Mouse (Mus musculus) lung, postnatal 0 days (tissue): ENCODE data around the gene Arrb1. TPM values are rescaled to one million over a fixed set of nuclear protein-coding genes. Genes with fewer than 3 reads are reported as not detected.

ENCODE experiments used
- ATAC-seq: fragments of 200-750 bp; cut with Nextera tagmentation; 2 replicates; pipeline ENCODE4 v1.8.0; 2017; ENCODE audit warnings: moderate library complexity
- DNase-seq: peaks from one replicate; pipeline ENCODE4 v3.0.0-alpha.2; 2016; ENCODE audit warnings: low spot score
- H3K27ac ChIP-seq: fragments of 300-500 bp; sonication (generic); 2 replicates; pipeline ENCODE4 v1.5.1; 2014; ENCODE audit warnings: antibody characterized with exemption, mild to moderate bottlenecking, low read length, mixed read lengths
- H3K27me3 ChIP-seq: fragments of 300-500 bp; sonication (generic); replicated peaks from 2 replicates; pipeline ENCODE4 v1.6.1; 2014; ENCODE audit warnings: low read length, mixed read lengths; ENCODE audit not compliant: insufficient read depth
- H3K36me3 ChIP-seq: fragments of 300-500 bp; sonication (generic); 2 replicates; pipeline ENCODE4 v1.6.1; 2014; ENCODE audit warnings: low read length, mixed read lengths; ENCODE audit not compliant: insufficient read depth
- H3K4me1 ChIP-seq: fragments of 300-500 bp; sonication (generic); 2 replicates; pipeline ENCODE4 v1.6.1; 2014; ENCODE audit warnings: antibody characterized with exemption, low read depth, low read length, mixed read lengths; ENCODE audit not compliant: insufficient read depth
- H3K4me2 ChIP-seq: fragments of 300-500 bp; sonication (generic); replicated peaks from 2 replicates; pipeline ENCODE4 v1.6.1; 2014; ENCODE audit warnings: low read depth, mild to moderate bottlenecking, low read length, moderate library complexity, mixed read lengths
- H3K4me3 ChIP-seq: fragments of 300-500 bp; sonication (generic); 2 replicates; pipeline ENCODE4 v1.5.1; 2014; ENCODE audit warnings: low read depth, low read length
- H3K9ac ChIP-seq: fragments of 300-500 bp; sonication (generic); replicated peaks from 2 replicates; pipeline ENCODE4 v1.6.1; 2014; ENCODE audit warnings: low read depth, mild to moderate bottlenecking
- H3K9me3 ChIP-seq: fragments of 300-500 bp; sonication (generic); 2 replicates; pipeline ENCODE4 v1.6.1; 2016; ENCODE audit warnings: low read length, mixed read lengths
- CTCF ChIP-seq: IDR thresholded peaks from 2 replicates; pipeline ENCODE4 v1.5.1; 2016; ENCODE audit warnings: antibody characterized with exemption, mild to moderate bottlenecking
- EP300 ChIP-seq: IDR thresholded peaks from 2 replicates; pipeline ENCODE4 v1.6.1; 2016; ENCODE audit warnings: antibody characterized with exemption, mild to moderate bottlenecking, control low read depth
- WGBS: fragments of 180-500 bp; shearing (Covaris S2); extraction: QIAGEN DNeasy Blood & Tissue Kit; methylation state at CpG from one replicate; pipeline ENCODE4 v1.1.7; 2014; 5-methylcytosine and 5-hydroxymethylcytosine counted together
- polyA plus RNA-seq: library from polyadenylated mRNA; unstranded; fragments of >200 nt; fragmentation: Nextera tagmentation; extraction: Ambion mirVana; gene quantifications from 2 replicates; pipeline ENCODE4 v1.2.1, GENCODE M21; 2015

Gene Arrb1
- polyA plus RNA-seq, 1 experiment from 2014 or later = 21.7 TPM

DNA sequence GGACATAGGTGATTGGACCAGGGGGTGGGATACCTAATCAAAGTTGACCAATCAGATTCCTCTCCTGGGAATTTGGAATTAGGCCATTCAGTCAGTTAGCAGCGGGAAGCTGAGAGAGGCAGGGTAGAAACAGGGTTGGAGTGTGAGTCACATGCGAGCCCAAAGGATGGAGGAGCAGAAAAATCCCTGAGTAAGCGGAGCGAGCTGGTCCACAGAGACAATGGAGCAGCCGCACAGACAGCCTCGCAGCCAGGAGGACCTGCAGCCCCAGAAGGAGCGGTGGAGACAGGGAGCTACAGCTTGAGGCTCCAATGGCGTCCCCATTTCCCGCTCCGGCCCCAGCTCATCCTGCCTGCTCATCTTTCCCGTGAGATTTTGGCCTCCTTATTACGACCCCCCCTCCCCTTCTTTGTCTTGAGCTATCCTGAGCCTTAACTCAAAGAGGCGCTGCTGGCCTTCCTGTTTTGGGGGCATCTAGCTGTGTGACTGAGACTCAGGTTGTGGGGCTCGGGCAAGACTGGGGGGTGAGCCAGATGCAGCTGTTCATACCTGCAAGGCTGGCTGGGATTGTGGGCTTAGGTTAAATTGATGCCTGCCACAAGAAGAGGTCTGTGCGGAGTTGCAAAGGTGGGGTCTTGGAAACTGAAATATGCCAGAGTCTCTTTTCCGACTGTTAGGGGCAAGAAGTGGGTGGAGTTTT, 44.4 kb downstream of the Arrb1 start:
- no peak for DNase-seq
- Histone ChIP-seq H3K4me1 (no peaks in the 10 kb centered on the region), H3K4me2 (no peak overlapping the region), H3K9ac (no peak overlapping the region), H3K9me3 (no peaks in the 10 kb centered on the region), H3K4me3 (no peak overlapping the region), H3K27ac (no peak overlapping the region), H3K27me3 (no peaks in the 10 kb centered on the region), H3K36me3 (peaks cover 6% of the 10 kb centered on the region; the same call in 1 of the 2 replicates)
- TF ChIP-seq CTCF = no peak
- TF ChIP-seq EP300 = no peak
- ATAC-seq = no peak
- 27% methylated on average over 12 of the region's 16 CpGs for WGBS

DNA sequence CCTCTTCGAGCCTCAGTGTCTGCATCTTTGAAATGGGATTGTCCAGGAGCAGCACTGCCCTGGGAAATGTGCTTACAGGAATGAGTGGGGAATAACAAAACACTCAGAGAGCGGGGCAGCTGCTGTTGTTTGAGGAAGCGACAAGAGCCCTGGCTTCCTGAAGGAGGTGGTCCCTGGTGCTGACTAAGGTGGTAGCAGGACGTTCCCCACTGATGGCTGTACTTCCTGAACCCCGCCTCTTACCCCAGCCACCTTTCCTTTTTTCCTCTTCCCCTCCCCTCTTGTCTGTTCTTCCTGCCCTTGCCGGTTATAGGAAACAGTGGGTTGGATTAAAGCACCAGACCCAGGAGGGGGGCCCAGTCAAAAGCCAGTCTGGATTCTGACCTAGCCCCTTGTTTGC, 45.0 kb downstream of the Arrb1 start:
- no peaks in the 10 kb centered on the region for H3K4me1 ChIP-seq
- TF ChIP-seq EP300 (peak; percentile 57; the same call in 1 of the 2 replicates), CTCF (no peak)
- no peaks in the 10 kb centered on the region for H3K27me3 ChIP-seq
- peaks cover 6% of the 10 kb centered on the region; the same call in 1 of the 2 replicates for H3K36me3 ChIP-seq
- no peak overlapping the region for H3K4me2 ChIP-seq
- H3K4me3 ChIP-seq = no peak overlapping the region
- ATAC-seq (0 out of 2 replicates have a peak, but pooled peaks have one; percentile 8), DNase-seq (no peak)
- 38% methylated on average over 6 of the region's 6 CpGs for WGBS
- H3K27ac ChIP-seq = 0 out of 2 replicates have a peak overlapping the region, but pooled peaks have one; percentile 9
- no peaks in the 10 kb centered on the region for H3K9me3 ChIP-seq
- no peak overlapping the region for H3K9ac ChIP-seq

DNA sequence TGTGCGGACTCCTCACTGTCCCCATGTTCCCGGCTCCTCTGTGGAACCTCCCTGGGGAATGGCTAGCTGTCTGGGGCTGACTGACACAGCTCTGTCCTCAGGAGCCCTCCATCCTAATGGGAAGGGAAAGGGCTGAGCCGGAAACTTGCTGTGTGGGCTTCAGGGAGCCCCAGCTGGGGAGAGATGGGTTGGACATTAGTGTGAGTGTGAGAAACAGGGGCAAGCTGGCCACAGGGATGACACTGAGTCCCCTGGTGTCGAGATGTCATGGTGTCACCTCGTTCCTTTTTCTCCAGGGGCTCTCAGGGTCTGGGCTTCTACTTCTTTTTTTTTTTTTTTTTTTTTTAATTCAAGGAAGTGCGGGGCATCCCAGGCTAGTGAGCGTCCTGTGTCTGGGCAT, 47.0 kb downstream of the Arrb1 start:
- Histone ChIP-seq H3K9me3 (no peaks in the 10 kb centered on the region), H3K9ac (no peak overlapping the region), H3K4me3 (no peak overlapping the region), H3K4me1 (no peaks in the 10 kb centered on the region), H3K27me3 (no peaks in the 10 kb centered on the region), H3K4me2 (no peak overlapping the region), H3K36me3 (peaks cover 9% of the 10 kb centered on the region), H3K27ac (no peak overlapping the region)
- TF ChIP-seq CTCF (no peak), EP300 (no peak)
- ATAC-seq = peak; percentile 76
- 40% methylated on average over 7 of the region's 7 CpGs for WGBS
- peak; percentile 68 for DNase-seq

DNA sequence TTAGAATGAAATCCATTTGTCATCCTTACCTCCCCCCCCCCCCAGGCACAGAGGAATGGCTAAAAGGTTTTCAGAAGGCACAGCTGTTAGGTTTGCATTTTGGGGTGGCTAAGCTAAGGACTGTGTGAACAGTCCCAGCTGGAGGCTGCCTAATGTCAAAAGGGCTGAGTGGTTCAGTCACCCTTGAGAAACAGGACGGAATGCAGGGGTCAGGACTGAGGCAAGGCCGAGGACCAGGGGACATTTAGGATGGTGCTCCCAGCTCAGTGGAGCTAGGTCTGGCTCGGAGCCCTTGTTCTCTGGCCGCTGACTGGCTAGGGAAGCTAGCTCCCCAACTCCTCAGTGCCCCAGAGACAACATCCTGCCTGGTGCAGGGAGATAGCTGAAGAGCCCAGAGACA, 47.6 kb downstream of the Arrb1 start:
- 46% methylated on average over 4 of the region's 4 CpGs for WGBS
- H3K4me2 ChIP-seq = no peak overlapping the region
- H3K9ac ChIP-seq = no peak overlapping the region
- H3K9me3 ChIP-seq = no peaks in the 10 kb centered on the region
- no peaks in the 10 kb centered on the region for H3K27me3 ChIP-seq
- ATAC-seq = peak; percentile 75
- H3K4me3 ChIP-seq = no peak overlapping the region
- TF ChIP-seq EP300 (no peak), CTCF (no peak)
- H3K36me3 ChIP-seq = peaks cover 9% of the 10 kb centered on the region
- DNase-seq = peak; percentile 63
- H3K27ac ChIP-seq = 0 out of 2 replicates have a peak overlapping the region, but pooled peaks have one; percentile 26
- H3K4me1 ChIP-seq = no peaks in the 10 kb centered on the region

DNA sequence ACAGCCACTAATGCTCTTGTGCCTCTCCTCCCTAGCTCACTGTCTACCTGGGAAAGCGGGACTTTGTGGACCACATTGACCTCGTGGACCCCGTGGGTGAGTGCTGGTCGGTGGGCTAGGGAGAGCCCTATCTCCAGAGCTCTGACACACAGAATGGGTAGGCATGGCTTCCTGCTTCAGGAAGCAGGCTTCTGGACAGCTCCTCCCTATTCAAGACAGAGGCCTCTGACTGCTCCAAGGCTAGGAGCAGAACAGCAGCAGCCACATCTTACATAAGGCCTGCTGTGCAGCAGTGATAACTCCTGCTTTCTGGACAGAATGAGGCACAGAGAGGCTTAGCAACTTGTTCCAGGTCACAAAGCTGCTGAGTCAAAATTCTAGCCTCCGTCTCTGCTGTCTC, 48.4 kb downstream of the Arrb1 start:
- peaks cover 14% of the 10 kb centered on the region for H3K36me3 ChIP-seq
- no peak for DNase-seq
- no peak for ATAC-seq
- no peaks in the 10 kb centered on the region for H3K9me3 ChIP-seq
- no peak overlapping the region for H3K9ac ChIP-seq
- 0 out of 2 replicates have a peak overlapping the region, but pooled peaks have one; percentile 26 for H3K27ac ChIP-seq
- H3K4me3 ChIP-seq = no peak overlapping the region
- H3K4me2 ChIP-seq = no peak overlapping the region
- no peak for TF ChIP-seq CTCF
- TF ChIP-seq EP300 = no peak
- WGBS = 63% methylated on average over 5 of the region's 5 CpGs
- H3K27me3 ChIP-seq = no peaks in the 10 kb centered on the region
- H3K4me1 ChIP-seq = no peaks in the 10 kb centered on the region

DNA sequence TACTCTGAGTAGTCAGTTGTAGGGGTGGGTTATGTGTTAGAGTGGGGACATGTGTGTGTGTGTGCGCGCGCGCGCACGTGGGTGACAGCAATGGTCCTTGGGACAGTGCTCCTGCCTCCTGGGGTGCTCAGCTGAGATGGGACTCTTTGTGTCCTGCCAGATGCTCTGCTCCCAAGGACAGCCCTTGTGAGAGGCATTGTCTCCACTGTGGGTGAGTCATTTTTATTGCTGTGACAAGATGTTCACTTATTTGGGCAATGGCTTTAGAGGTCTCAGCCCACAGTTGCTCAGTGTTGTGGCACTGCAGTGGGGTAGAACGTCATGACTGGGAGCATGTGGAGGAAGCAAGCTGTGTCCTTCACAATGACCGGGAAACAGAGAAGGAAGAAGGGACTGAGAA, 50.7 kb downstream of the Arrb1 start:
- DNase-seq = no peak
- H3K27ac ChIP-seq = no peak overlapping the region
- H3K27me3 ChIP-seq = no peaks in the 10 kb centered on the region
- H3K36me3 ChIP-seq = peaks cover 26% of the 10 kb centered on the region
- ATAC-seq = no peak
- H3K4me2 ChIP-seq = no peak overlapping the region
- H3K4me1 ChIP-seq = no peaks in the 10 kb centered on the region
- H3K9me3 ChIP-seq = no peaks in the 10 kb centered on the region
- no peak overlapping the region for H3K9ac ChIP-seq
- WGBS = 82% methylated on average over 8 of the region's 8 CpGs
- no peak overlapping the region for H3K4me3 ChIP-seq
- TF ChIP-seq CTCF = no peak
- TF ChIP-seq EP300 = no peak
